In genomic region chr8:91443911-91444310, GRCm38 (mm10) we compare ENCODE assay signal across 18 mouse cellular contexts.
A peak's percentile ranks its signal among the peaks of the same experiment; 100 is the strongest.
DNase-seq lines count a peak whose midpoint lies in the region; ATAC-seq and TF ChIP-seq lines count a peak whose summit lies in the region.
"Had no signal": no experiment of that assay in that cellular context is flagged by ENCODE, and none has a peak within 500 bp of the region (broad histone marks: within the 10 kb centered on the region; RNA-seq: fewer than 3 reads in every experiment).

No protein-coding gene starts in this region.

- CTCF ChIA-PET in Patski (lab: Charles Lee): no interaction called here

- no peak for TF ChIP-seq CTCF in Patski (IDR thresholded peaks at IDR 0.05)
- no peak for TF ChIP-seq CTCF in heart, adult 2 months (IDR thresholded peaks at IDR 0.05)

- no peaks in the 10 kb centered on the region; the same call in 1 of the 2 replicates for H3K36me3 ChIP-seq in heart, adult 2 months (ENCODE audit: control insufficient read depth, insufficient read depth, low read length)
- H3K36me3 ChIP-seq: intestine, embryonic 15.5 days had no signal

- WGBS in heart, adult 2 months: 78% methylated on average over 4 of the region's 4 CpGs

- no peak overlapping the region for H3K9ac ChIP-seq in heart, adult 2 months (ENCODE audit: low read depth, low read length)
- H3K9ac ChIP-seq: embryonic facial prominence, embryonic 13.5 days; forebrain, embryonic 12.5 days; intestine, embryonic 15.5 days; liver, embryonic 14.5 days; midbrain, embryonic 12.5 days had no signal

- TF ChIP-seq EP300 in heart, adult 2 months (IDR thresholded peaks at IDR 0.05; ENCODE audit: insufficient read depth, low read depth, low read length): no peak

- no peaks in the 10 kb centered on the region for H3K27me3 ChIP-seq in Patski
- H3K27me3 ChIP-seq in heart, adult 2 months (ENCODE audit: control insufficient read depth, insufficient read depth, low read length): no peaks in the 10 kb centered on the region
- H3K27me3 ChIP-seq: embryonic facial prominence, embryonic 13.5 days; forebrain, embryonic 12.5 days; intestine, embryonic 15.5 days; midbrain, embryonic 12.5 days had no signal

- peak; percentile 51 for ATAC-seq in Patski
- ATAC-seq: intestine, embryonic 15.5 days had no signal

- intact Hi-C loops in heart, adult 2 months (cut with DNase I): no loop called here

- no peak for TF ChIP-seq POLR2A in heart, adult 2 months (IDR thresholded peaks at IDR 0.05; ENCODE audit: insufficient read depth, low read depth, low read length)

- DNase-seq in ES-CJ7 (ENCODE audit: low read depth, low spot score) (peak; percentile 55), Patski (ENCODE audit: low read depth, low spot score) (no peak)
- peak; percentile 87 for DNase-seq in forelimb bud, embryonic 11.5 days (ENCODE audit: low read depth, low spot score)
- peak; percentile 63 for DNase-seq in kidney, postnatal 14 days
- no peak for DNase-seq in retina, embryonic 14.5 days (ENCODE audit: low spot score)
- DNase-seq in heart, adult 2 months: no peak
- no peak for DNase-seq in thymus, postnatal 36 days
- DNase-seq: adrenal gland, postnatal 14 days; cerebellum, adult 9-10 months; heart, adult 18-20 months; left cerebral cortex, postnatal 4 days; lung, postnatal 14 days; thymus, postnatal 14 days had no signal

- no peak overlapping the region for H3K4me3 ChIP-seq in heart, adult 2 months
- H3K4me3 ChIP-seq: embryonic facial prominence, embryonic 13.5 days; forebrain, embryonic 12.5 days; intestine, embryonic 15.5 days; midbrain, embryonic 12.5 days had no signal

- H3K79me2 ChIP-seq in heart, adult 2 months (replicated peaks; ENCODE audit: control insufficient read depth, insufficient read depth, low read length): no peaks in the 10 kb centered on the region

- in situ Hi-C loops in Patski (cut with MboI; ENCODE audit: low pct_unique_long_range_greater_than_20kb): no loop called here

- no peak overlapping the region for H3K27ac ChIP-seq in heart, adult 2 months
- H3K27ac ChIP-seq: forebrain, embryonic 12.5 days; intestine, embryonic 15.5 days; liver, embryonic 14.5 days; midbrain, embryonic 12.5 days had no signal

- peaks cover 1% of the 10 kb centered on the region; the same call in 1 of the 2 replicates for H3K4me1 ChIP-seq in heart, adult 2 months (ENCODE audit: control insufficient read depth, insufficient read depth, low read length)
- H3K4me1 ChIP-seq: midbrain, embryonic 12.5 days had no signal

- POLR2A ChIA-PET in Patski (lab: Charles Lee): interaction anchor here (0.5 kb wide), 1 partner anchor 10 kb away, joined by 4 read pairs; no protein-coding TSS in a partner anchor

Comparison
In these comparisons a context has a peak if more than half of its experiments do, and no peak if none do; other contexts are left out.
1. DNase-seq: peak in ES-CJ7 (single experiment), forelimb bud, embryonic 11.5 days (single experiment) and kidney, postnatal 14 days (single experiment); none in Patski (single experiment), retina, embryonic 14.5 days (single experiment), heart, adult 2 months (0 of 2) and thymus, postnatal 36 days (0 of 2).